Mouse (Mus musculus) testis, adult 2 months (tissue): ENCODE data around the gene Olfr802.

Experiments used
- CTCF ChIP-seq: fragments of 200-500 bp; IDR thresholded peaks from 2 replicates; pipeline ENCODE4 v1.5.1; 2012; ENCODE audit warnings: low read depth, mild to moderate bottlenecking, inconsistent platforms, low read length, moderate library complexity; ENCODE audit not compliant: control insufficient read depth, insufficient read depth, insufficient replicate concordance
- POLR2A ChIP-seq: fragments of 200-500 bp; IDR thresholded peaks from 2 replicates; pipeline ENCODE4 v1.6.1; 2012; ENCODE audit warnings: low read depth, mild to moderate bottlenecking, inconsistent platforms, low read length, moderate library complexity; ENCODE audit not compliant: control insufficient read depth

DNA sequence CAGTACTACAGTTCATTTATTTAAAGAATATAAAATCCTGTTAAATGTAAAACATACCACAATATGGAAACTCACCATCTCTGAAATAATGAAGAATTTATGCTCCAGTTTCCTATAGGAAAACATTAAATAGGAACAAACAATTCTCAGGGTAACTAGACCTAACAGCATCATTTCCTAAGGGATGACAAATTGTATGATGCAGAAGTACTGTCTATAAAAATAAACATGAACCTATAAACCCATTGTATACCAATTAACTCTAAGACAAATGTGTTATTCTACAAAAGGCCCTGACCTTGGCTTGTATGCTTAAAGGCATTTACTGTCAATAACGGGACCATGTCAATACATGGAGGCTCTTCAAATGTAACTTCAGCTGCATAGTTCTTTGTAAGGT lies 14.2 kb downstream of the Olfr802 start, which contains the start of gene Olfr801:
- no peak for TF ChIP-seq POLR2A
- TF ChIP-seq CTCF = no peak
